Mouse (Mus musculus) erythroblast, embryonic 14.5 days (primary cell): Measurements from ENCODE around the gene Exoc7. TPM values are rescaled to one million over a fixed set of nuclear protein-coding genes. Genes with fewer than 3 reads are reported as not detected.

Experiments
- H3K27me3 ChIP-seq: 2 replicates; pipeline ENCODE4 v1.6.1; 2012; ENCODE audit warnings: inconsistent platforms; ENCODE audit not compliant: control insufficient read depth
- H3K36me3 ChIP-seq: 2 replicates; pipeline ENCODE4 v1.6.1; 2012; ENCODE audit warnings: mild to moderate bottlenecking, inconsistent platforms; ENCODE audit not compliant: control insufficient read depth
- H3K4me1 ChIP-seq: 2 replicates; pipeline ENCODE4 v1.6.1; 2012; ENCODE audit warnings: inconsistent platforms; ENCODE audit not compliant: control insufficient read depth
- H3K4me3 ChIP-seq: replicated peaks from 2 replicates; pipeline ENCODE3; 2012; ENCODE audit warnings: moderate library complexity, mild to moderate bottlenecking, inconsistent platforms
- H3K9me3 ChIP-seq: 2 replicates; pipeline ENCODE4 v1.6.1; 2012; ENCODE audit warnings: low read length, inconsistent platforms, mixed read lengths; ENCODE audit not compliant: control insufficient read depth
- GATA1 ChIP-seq: IDR thresholded peaks from 2 replicates; pipeline ENCODE4 v1.6.1; 2012; ENCODE audit warnings: low read length, inconsistent platforms, mixed read lengths
- TAL1 ChIP-seq: IDR thresholded peaks from 3 replicates; pipeline ENCODE4 v1.6.1; 2012; ENCODE audit warnings: low read length, inconsistent platforms, mixed read lengths
- polyA plus RNA-seq: library from polyadenylated mRNA; stranded (reverse); fragments of >175 nt; gene quantifications from 2 replicates; pipeline ENCODE4 v1.2.3, GENCODE M21; 2012

Exoc7 gene
- polyA plus RNA-seq, 1 experiment, result 0.84 TPM

DNA sequence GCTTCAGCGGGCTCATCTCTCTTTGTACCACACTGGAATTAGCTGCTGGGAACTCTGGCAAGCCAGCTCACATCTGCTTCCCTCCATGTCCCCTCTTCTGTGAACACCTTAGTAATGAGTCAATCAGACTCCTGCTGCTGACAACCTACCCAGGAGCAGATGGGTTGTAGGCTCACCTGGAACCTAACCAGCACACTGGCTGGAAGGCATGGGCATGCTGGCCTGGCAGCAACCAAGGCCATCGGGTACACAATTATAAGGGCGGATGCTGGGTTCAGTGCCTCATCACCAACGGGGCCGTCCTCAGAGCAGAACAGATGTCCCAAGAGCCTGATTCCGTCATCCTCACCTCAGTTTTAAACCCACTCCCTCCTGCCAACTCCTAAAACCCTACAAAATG, 8.4 kb downstream of the Exoc7 start:
- H3K9me3 ChIP-seq, result no peaks in the 10 kb centered on the region
- H3K4me3 ChIP-seq, result no peak overlapping the region
- H3K27me3 ChIP-seq, result no peaks in the 10 kb centered on the region
- peaks cover 62% of the 10 kb centered on the region for H3K36me3 ChIP-seq
- peaks cover 6% of the 10 kb centered on the region for H3K4me1 ChIP-seq
- TF ChIP-seq GATA1 (no peak), TAL1 (no peak)

GRCm38 (mm10) chr11:116298221-116298620, 8.8 kb downstream of the Exoc7 start:
- Histone ChIP-seq H3K4me1 (peaks cover 9% of the 10 kb centered on the region), H3K4me3 (no peak overlapping the region), H3K27me3 (no peaks in the 10 kb centered on the region), H3K9me3 (no peaks in the 10 kb centered on the region), H3K36me3 (peaks cover 58% of the 10 kb centered on the region)
- no peak for TF ChIP-seq TAL1
- TF ChIP-seq GATA1, result no peak

GRCm38 (mm10) chr11:116297017-116297416, 10.0 kb downstream of the Exoc7 start:
- peaks cover 16% of the 10 kb centered on the region for H3K4me1 ChIP-seq
- H3K27me3 ChIP-seq, result no peaks in the 10 kb centered on the region
- no peak overlapping the region for H3K4me3 ChIP-seq
- TF ChIP-seq TAL1 (no peak), GATA1 (no peak)
- H3K36me3 ChIP-seq, result peaks cover 50% of the 10 kb centered on the region
- H3K9me3 ChIP-seq, result no peaks in the 10 kb centered on the region

GRCm38 (mm10) chr11:116296191-116296734, 10.8 kb downstream of the Exoc7 start:
- Histone ChIP-seq H3K9me3 (no peaks in the 10 kb centered on the region), H3K4me1 (peaks cover 16% of the 10 kb centered on the region), H3K4me3 (no peak overlapping the region), H3K27me3 (no peaks in the 10 kb centered on the region), H3K36me3 (peaks cover 46% of the 10 kb centered on the region)
- no peak for TF ChIP-seq GATA1
- TF ChIP-seq TAL1, result no peak

- H3K36me3 ChIP-seq, result peaks cover 41% of the 10 kb centered on the region
- H3K9me3 ChIP-seq, result no peaks in the 10 kb centered on the region
- TF ChIP-seq GATA1, result no peak
- no peak for TF ChIP-seq TAL1
- no peak overlapping the region for H3K4me3 ChIP-seq
- H3K27me3 ChIP-seq, result no peaks in the 10 kb centered on the region
- peaks cover 16% of the 10 kb centered on the region for H3K4me1 ChIP-seq
These were observed 12.7 kb downstream of the Exoc7 start for GRCm38 (mm10) chr11:116294319-116294718.

DNA sequence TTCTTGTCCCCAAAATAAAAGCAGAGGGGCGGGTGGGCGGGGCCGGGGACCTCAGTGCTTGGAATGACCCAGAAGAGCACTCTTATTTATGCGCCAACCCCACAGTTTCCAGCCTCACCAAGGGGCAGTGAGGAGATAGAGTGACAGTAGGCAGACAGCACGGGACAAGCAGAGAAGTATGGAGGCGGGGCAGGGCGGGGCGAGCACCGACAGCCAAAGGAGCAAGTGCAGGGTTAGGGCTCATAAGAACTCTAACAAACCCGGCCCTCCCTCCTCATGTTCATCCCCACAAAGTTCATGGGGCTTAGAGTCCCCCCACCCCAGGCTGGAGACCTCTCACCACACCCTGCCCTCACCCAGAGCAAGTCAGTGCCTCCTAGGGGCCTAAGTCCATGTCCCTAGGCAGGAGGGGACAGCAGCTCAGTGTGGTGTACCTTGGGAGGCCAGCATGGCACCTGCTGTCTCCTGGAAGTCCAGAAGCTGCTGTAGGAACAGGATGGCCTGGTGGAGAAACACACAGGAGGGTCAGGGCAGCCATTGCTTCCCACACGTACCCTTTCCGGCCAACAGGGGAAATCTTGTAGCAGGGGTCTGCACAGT, 13.4 kb downstream of the Exoc7 start:
- Histone ChIP-seq H3K27me3 (no peaks in the 10 kb centered on the region), H3K4me1 (peaks cover 17% of the 10 kb centered on the region), H3K9me3 (no peaks in the 10 kb centered on the region), H3K4me3 (no peak overlapping the region), H3K36me3 (peaks cover 41% of the 10 kb centered on the region)
- no peak for TF ChIP-seq TAL1
- no peak for TF ChIP-seq GATA1

DNA sequence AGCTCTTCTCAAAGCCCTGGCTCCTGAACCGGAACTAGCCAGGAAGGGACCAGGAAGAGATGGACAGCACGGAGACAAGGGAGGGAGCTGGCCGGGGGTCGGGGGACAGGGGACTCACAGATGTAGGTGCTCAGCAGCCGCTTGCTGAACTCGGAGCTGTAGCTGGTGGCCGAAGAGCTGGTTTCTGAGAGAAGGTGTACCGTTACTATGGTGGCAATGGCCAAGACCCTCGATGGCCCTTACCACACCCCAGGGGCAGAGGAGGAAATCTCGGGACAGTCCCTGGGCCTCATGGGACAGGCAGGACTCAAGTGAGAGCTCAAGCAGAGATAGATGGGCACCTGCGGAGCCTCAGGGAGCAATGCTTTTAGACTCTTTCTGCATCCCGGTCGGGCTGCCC, 14.6 kb downstream of the Exoc7 start:
- H3K4me3 ChIP-seq, result no peak overlapping the region
- H3K4me1 ChIP-seq, result peaks cover 30% of the 10 kb centered on the region
- TF ChIP-seq TAL1, result no peak
- TF ChIP-seq GATA1, result no peak
- no peaks in the 10 kb centered on the region for H3K9me3 ChIP-seq
- H3K27me3 ChIP-seq, result no peaks in the 10 kb centered on the region
- H3K36me3 ChIP-seq, result peaks cover 49% of the 10 kb centered on the region

- no peaks in the 10 kb centered on the region; the same call in 1 of the 2 replicates for H3K9me3 ChIP-seq
- peaks cover 4% of the 10 kb centered on the region for H3K27me3 ChIP-seq
- no peak overlapping the region for H3K4me3 ChIP-seq
- peaks cover 37% of the 10 kb centered on the region for H3K36me3 ChIP-seq
- TF ChIP-seq TAL1 (no peak), GATA1 (no peak)
- peaks cover 33% of the 10 kb centered on the region for H3K4me1 ChIP-seq
These were observed 16.5 kb downstream of the Exoc7 start for GRCm38 (mm10) chr11:116290556-116290955.

GRCm38 (mm10) chr11:116287351-116287750, 19.7 kb downstream of the Exoc7 start:
- TF ChIP-seq GATA1 (no peak), TAL1 (no peak)
- Histone ChIP-seq H3K4me3 (no peak overlapping the region), H3K4me1 (peaks cover 18% of the 10 kb centered on the region), H3K36me3 (peaks cover 27% of the 10 kb centered on the region), H3K27me3 (peaks cover 36% of the 10 kb centered on the region), H3K9me3 (peaks cover 15% of the 10 kb centered on the region)
